Mouse (Mus musculus): ENCODE results near the gene Smco4. TPM values are rescaled to one million over a fixed set of nuclear protein-coding genes. Genes with fewer than 3 reads are reported as not detected.
"Not testable (repeated sequence)": the region's sequence is repeated elsewhere in the genome, so short reads cannot be mapped to it uniquely, and the experiment has no call there.

Smco4 gene
- total RNA-seq (2021): 1 to 10 TPM; 5.2 to 6.8 TPM

DNA sequence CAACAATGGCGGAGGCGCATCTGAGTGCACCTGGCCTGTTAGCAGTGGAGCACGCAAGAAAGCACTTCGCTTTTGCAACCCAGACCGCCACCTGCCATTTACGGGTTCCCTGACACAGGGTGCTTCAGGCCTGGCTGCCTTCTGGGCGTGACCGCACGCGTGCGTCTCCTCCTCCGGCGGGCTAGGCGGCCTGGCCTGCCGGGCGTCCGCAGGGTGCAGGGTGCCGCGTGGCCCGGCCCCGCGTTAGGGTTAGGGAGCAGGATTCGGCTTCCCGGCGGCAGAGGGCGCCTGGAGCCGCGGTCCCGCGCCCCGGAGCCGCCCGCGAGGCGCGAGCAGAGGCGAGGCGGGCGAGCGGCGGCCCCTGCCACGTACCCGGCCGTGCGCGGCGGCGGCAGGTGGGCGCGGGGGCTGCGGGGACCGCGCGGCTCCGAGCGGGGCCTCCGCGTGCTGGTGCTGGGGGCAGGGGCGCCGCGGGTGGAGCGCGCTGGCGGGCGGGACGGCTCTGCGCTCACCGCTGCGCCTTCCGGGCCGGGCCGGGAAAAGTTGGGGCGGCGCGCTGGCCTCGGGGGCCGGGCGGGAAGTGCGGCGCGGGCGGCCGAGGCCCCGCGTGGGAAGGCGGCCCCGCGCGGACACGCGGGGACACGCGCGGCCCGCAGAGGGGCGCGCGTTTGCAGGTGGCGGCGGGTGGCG, at the start of gene Smco4:
Gene Smco4, plus strand, starts transcription at position 198 of the 690 bp plus-strand sequence.
- intact Hi-C loops (cut with DNase I): loop anchor here (2.0 to 5.0 kb wide), 2 partner anchors 126 to 187 kb away; no protein-coding TSS in a partner anchor

GRCm38 (mm10) chr9:15447397-15447796, 45.8 kb upstream of the Smco4 start:
- intact Hi-C loops (cut with DNase I): no loop called here

More for the DNA sequence above, at the start of gene Smco4:
- peak; percentile 58 for DNase-seq

DNA sequence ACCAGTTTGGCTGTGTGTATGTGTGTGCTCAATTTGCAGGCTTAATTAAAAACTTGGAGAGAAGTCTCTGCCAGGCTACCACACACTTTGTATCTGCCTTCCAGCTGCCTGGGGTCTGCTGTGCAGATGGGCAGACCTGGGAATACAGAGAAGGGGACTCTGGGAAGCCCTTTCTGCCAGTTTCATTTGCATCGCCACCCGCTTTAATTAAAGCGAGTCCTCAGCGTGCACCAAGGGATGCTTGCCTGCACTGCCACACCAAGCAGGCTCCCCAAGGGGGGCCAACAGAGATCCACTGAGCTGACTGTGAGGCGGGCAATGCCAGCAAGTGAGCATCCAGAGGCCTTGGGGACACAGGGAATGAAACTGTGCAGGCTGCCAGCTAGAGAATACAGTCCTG, 42.3 kb upstream of the Smco4 start:
- DNase-seq: peak; percentile 53

More at GRCm38 (mm10) chr9:15447397-15447796, 45.8 kb upstream of the Smco4 start:
- no peak for DNase-seq

GRCm38 (mm10) chr9:15472256-15472655, 21.0 kb upstream of the Smco4 start:
- intact Hi-C loops (cut with DNase I): no loop called here
- DNase-seq: no peak

More for the DNA sequence above, 42.3 kb upstream of the Smco4 start:
- intact Hi-C loops (cut with DNase I): no loop called here

GRCm38 (mm10) chr9:15473206-15473605, 20.0 kb upstream of the Smco4 start:
- DNase-seq: no peak
- intact Hi-C loops (cut with DNase I): no loop called here

DNA sequence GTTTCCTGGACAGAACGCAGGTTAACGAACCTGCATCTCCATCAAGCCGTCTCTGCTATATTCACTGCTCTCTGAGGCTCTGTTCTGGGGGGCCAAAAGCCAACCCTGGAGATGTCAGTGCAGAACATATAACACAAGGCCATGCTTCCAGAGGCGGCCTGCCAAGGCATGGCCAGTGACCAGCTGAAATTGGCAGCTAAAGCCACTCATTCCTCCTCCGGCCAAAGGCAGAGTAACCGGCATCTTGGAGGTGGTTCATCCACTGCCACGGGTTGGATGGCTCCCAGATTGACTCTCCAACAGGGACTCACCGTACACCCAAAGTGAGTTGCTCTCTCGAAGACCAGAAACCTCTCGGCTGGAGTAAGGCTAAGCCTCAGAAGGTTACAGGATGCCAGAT, 15.7 kb upstream of the Smco4 start:
- intact Hi-C loops (cut with DNase I): no loop called here
- peak; percentile 84 for DNase-seq

DNA sequence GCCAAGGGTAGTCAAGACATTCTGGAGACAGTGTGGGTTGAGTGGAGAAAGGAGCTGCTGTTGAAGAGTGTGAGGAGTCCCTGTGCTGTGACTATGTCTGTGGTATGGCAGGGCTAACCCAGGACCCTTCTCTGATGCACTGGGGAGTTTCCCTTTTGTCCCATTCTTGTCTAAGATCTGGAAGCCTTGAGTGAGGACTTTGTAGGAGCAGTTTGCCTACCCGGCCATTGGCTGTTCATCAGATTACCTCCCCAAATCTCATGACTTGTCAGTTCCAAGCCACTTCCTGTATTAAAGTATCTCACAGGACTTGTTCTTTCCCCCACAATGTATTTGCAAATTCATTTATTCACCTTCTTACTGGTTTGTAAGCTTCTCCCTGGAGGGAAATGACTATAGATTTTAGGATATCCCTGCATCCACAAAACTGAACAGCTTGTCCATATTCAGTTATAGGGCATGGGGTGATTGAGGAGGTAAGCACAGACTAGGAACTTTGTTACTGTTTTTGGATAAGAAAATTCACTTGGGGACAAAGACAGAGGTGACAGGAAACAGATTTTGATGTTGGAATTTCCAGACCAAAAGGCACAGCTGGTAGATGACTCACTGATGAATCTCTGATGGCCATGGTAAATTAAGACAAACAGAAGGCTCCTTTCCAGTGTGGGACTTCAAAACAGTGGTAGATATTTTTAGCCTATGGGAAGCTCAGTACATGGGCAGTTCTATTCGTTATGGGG, 5.4 kb upstream of the Smco4 start:
- intact Hi-C loops (cut with DNase I): no loop called here
- DNase-seq: no peak

GRCm38 (mm10) chr9:15489293-15489692, 3.9 kb upstream of the Smco4 start:
- DNase-seq: no peak
- intact Hi-C loops (cut with DNase I): no loop called here

GRCm38 (mm10) chr9:15490331-15491100, 2.7 kb upstream of the Smco4 start:
- no peak for DNase-seq
- intact Hi-C loops (cut with DNase I): loop anchor here (5.0 kb wide), 1 partner anchor 123 kb away; no protein-coding TSS in a partner anchor

DNA sequence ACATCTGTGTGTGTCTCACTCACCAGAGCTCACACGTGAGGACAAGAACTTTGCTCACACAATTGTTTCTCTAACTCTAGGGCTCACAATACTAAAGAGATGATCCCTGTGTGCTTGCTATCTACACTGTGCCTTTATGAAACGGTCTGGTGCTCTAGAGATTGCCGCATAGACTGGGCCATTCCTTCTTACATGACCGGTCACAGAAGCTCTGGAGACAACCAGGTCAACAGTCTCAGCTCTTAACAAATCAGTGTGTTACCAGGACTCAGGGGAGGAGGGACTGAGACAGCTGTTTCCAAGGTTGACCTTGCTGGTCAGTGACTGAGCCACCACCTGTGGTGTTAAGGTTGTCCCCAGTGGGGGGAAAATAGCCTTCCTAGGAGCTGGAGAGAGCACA, 1.5 kb upstream of the Smco4 start:
- intact Hi-C loops (cut with DNase I): loop anchor here (2.0 to 5.0 kb wide), 2 partner anchors 124 to 189 kb away; no protein-coding TSS in a partner anchor
- no peak for DNase-seq

DNA sequence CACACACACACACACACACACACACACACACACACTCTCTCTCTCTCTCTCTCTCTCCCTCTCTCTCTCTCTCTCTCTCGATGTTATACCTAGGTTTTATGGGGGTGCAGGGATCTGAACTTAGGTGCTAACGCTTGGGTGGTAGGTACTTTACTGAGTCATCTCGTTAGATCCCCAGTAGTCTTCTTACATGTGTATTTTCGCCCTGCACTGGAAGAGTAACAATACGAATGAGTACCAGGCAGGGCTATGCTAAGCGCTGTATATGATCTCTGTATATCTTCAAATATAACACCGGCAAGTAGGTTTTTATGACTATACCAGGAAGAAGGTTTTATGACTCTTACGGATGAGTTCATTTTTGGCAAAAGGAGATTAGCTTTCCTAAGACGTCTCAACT, 831 bp upstream of the Smco4 start:
- intact Hi-C loops (cut with DNase I): loop anchor here (2.0 to 5.0 kb wide), 2 partner anchors 125 to 188 kb away; no protein-coding TSS in a partner anchor
- DNase-seq: no peak

DNA sequence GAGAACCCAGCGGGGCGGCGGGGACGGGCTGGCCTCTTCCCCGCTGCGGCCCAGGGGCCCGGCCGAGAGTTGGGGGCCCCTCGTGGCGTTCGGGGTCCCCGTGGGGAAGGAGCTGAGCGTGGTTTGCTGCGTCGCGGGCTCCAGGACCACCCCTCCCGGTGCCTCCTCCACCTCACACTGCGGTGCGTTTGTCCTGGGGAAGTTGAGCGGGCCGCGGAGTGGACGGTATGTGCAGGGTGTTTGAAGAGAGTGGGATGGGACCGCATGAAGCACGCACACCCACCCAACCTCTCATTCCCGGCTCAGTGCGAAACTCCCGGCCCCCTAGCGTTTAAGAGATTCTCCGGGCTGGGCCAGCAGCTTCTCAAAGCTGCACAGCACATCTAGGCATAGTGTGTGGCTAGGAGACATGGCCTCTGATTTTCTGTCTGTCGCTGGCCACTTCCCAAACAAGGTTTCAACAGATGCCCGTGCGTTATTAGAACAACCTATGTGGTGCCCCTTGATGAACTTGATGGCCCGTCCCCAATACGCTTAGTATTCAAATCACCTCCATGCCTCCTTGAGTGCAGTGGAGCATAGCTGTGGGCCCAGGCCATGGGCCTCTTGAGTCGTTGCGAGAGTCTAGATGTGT, 810 bp downstream of the Smco4 start:
- peak; percentile 61 for DNase-seq
- intact Hi-C loops (cut with DNase I): loop anchor here (2.0 to 5.0 kb wide), 2 partner anchors 127 to 187 kb away; no protein-coding TSS in a partner anchor

DNA sequence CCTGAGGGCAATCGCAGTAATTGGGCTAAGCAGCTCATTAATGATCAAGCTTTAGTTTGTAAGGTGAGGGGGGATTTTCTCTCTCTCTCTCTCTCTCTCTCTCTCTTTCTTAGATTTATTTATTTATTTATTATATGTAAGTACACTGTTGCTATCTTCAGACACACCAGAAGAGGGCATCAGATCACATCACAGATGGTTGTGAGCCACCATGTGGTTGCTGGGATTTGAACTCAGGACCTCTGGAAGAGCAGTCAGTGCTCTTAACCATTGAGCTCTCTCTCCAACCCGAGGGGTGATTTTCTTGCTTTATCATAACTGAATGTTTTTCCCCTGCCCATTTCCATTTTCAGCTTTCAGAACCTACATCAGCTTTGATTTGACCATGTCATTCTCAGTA, 2.0 kb downstream of the Smco4 start:
- intact Hi-C loops (cut with DNase I); DNase-seq: not testable (repeated sequence)

GRCm38 (mm10) chr9:15495921-15496577, 2.8 kb downstream of the Smco4 start:
- DNase-seq: no peak
- intact Hi-C loops (cut with DNase I): no loop called here

DNA sequence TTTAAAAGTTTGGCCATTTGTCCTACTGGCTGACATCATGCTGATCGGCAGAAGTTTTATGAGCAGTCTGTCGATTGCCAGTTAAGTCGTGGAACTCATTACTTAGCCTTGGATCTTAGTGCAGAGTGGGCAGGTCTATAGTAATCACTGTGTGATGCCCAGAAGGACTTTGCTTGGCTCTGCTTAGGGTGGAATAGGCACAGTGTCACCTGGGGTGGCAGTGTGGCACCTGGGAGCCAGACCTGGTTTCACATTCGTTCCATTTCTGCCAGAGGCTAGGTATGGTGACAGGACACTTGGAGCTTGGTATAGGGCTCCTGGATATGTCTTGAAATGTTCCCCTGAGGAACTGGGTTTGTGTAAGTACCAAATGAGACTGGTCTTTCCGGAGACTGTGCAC, 6.8 kb downstream of the Smco4 start:
- no peak for DNase-seq
- intact Hi-C loops (cut with DNase I): no loop called here

- intact Hi-C loops (cut with DNase I): no loop called here
These were observed 8.4 kb downstream of the Smco4 start for GRCm38 (mm10) chr9:15501319-15502256.

GRCm38 (mm10) chr9:15502476-15502875, 9.2 kb downstream of the Smco4 start:
- intact Hi-C loops (cut with DNase I): no loop called here
- DNase-seq: no peak

More at GRCm38 (mm10) chr9:15501319-15502256, 8.4 kb downstream of the Smco4 start:
- DNase-seq: no peak

DNA sequence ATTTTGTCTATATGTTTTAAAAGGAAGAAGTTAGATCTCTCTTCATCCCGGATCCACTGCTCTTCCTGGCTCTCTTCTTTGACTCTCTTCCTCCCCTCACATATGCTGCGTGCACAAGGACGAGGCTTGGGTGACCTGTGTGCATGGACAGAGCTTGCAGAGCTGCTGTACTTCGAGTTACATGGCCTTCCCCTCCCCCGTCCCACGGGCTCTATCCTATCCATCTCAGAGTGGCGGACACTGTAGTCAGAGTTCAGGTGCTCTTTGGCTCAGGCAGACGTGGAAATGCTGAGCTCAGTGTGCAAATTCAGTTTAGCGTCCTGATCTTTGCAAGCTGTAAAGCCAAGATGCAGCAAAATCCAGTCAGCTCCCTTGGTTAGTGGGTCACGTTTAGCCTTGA, 10.1 kb downstream of the Smco4 start:
- no peak for DNase-seq
- intact Hi-C loops (cut with DNase I): no loop called here

- intact Hi-C loops (cut with DNase I): no loop called here
- no peak for DNase-seq
These were observed 10.6 kb downstream of the Smco4 start for GRCm38 (mm10) chr9:15503827-15504226.

All from left cerebral cortex, postnatal 4 days (tissue).